Mouse (Mus musculus) heart, postnatal 4 days (tissue): Measurements from ENCODE around the gene Fam228a. TPM values are rescaled to one million over a fixed set of nuclear protein-coding genes. Genes with fewer than 3 reads are reported as not detected.

ENCODE experiments used
- total RNA-seq, 2 experiments: library from RNA; stranded (reverse); gene quantifications; 2 replicates each; pipeline ENCODE4 v1.2.3; 2021

The Fam228a gene
- total RNA-seq, 2 experiments from 2014 or later: not detected

Other genes with a start within 250 kb of the Fam228a start
- gene Itsn2, start 145.8 kb downstream of the Fam228a start, total RNA-seq: 10 to 100 TPM; 54.0 to 54.8 TPM
- gene Gm3625, start 145.5 kb downstream of the Fam228a start, total RNA-seq: not detected
- gene Pfn4, start 30.6 kb upstream of the Fam228a start, total RNA-seq: 1 to 10 TPM; 3.2 to 3.7 TPM
- 1 to 10 TPM; 4.3 to 5.0 TPM for gene Fam228b, start 30.8 kb upstream of the Fam228a start, total RNA-seq
- gene Sf3b6, start 79.1 kb upstream of the Fam228a start, total RNA-seq: 10 to 100 TPM; 69.2 to 70.5 TPM
- 1 to 10 TPM; 4.0 to 8.8 TPM for gene Fkbp1b, start 103.2 kb upstream of the Fam228a start, total RNA-seq
- gene Wdcp, start 104.9 kb upstream of the Fam228a start, total RNA-seq: 10 to 100 TPM in 1 of 2 experiments, 1 to 10 TPM in 1; 9.3 to 11.4 TPM
- 1 to 10 TPM; 1.3 to 1.6 TPM for gene Mfsd2b, start 135.9 kb upstream of the Fam228a start, total RNA-seq
- 10 to 100 TPM; 44.9 to 49.0 TPM for gene Ubxn2a, start 169.3 kb upstream of the Fam228a start, total RNA-seq
- 10 to 100 TPM; 28.2 to 32.2 TPM for gene Atad2b, start 178.9 kb upstream of the Fam228a start, total RNA-seq